Mouse (Mus musculus) heart, postnatal 0 days (tissue): ENCODE measurements around the gene Paqr5. TPM values are rescaled to one million over a fixed set of nuclear protein-coding genes. Genes with fewer than 3 reads are reported as not detected.

Experiments used
- ATAC-seq: fragments of 200-750 bp; cut with Nextera tagmentation; 2 replicates; pipeline ENCODE4 v1.8.0; 2017; ENCODE audit warnings: low read depth, moderate number of reproducible peaks, moderate library complexity; ENCODE audit not compliant: insufficient read depth
- DNase-seq: peaks from one replicate; pipeline ENCODE4 v3.0.0-alpha.2; 2016; ENCODE audit warnings: low spot score
- H3K27ac ChIP-seq: fragments of 300-500 bp; sonication (generic); 2 replicates; pipeline ENCODE4 v1.5.1; 2014; ENCODE audit warnings: low read depth, mild to moderate bottlenecking
- H3K27me3 ChIP-seq: fragments of 300-500 bp; sonication (generic); 2 replicates; pipeline ENCODE4 v1.6.1; 2014; ENCODE audit warnings: low read length, mixed read lengths; ENCODE audit not compliant: control insufficient read depth, insufficient read depth
- H3K36me3 ChIP-seq: fragments of 300-500 bp; sonication (generic); replicated peaks from 2 replicates; pipeline ENCODE4 v1.6.1; 2014; ENCODE audit warnings: low read length, mixed read lengths; ENCODE audit not compliant: control insufficient read depth, insufficient read depth
- H3K4me1 ChIP-seq: fragments of 300-500 bp; sonication (generic); 2 replicates; pipeline ENCODE4 v1.6.1; 2014; ENCODE audit warnings: antibody characterized with exemption; ENCODE audit not compliant: control insufficient read depth, insufficient read depth
- H3K4me2 ChIP-seq: fragments of 300-500 bp; sonication (generic); 2 replicates; pipeline ENCODE4 v1.6.1; 2014; ENCODE audit warnings: low read depth, mild to moderate bottlenecking, low read length, moderate library complexity
- H3K4me3 ChIP-seq: fragments of 300-500 bp; sonication (generic); 2 replicates; pipeline ENCODE4 v1.5.1; 2014; ENCODE audit warnings: low read depth, low read length
- H3K9ac ChIP-seq: fragments of 300-500 bp; sonication (generic); replicated peaks from 2 replicates; pipeline ENCODE4 v1.6.1; 2014; ENCODE audit warnings: low read depth, low read length, mixed read lengths
- H3K9me3 ChIP-seq: fragments of 300-500 bp; sonication (generic); replicated peaks from 2 replicates; pipeline ENCODE4 v1.6.1; 2016; ENCODE audit warnings: low read length; ENCODE audit not compliant: control insufficient read depth
- CTCF ChIP-seq: IDR thresholded peaks from 2 replicates; pipeline ENCODE4 v1.5.1; 2016; ENCODE audit warnings: antibody characterized with exemption, control low read depth, low read depth
- EP300 ChIP-seq: IDR thresholded peaks from 2 replicates; pipeline ENCODE4 v1.6.1; 2016; ENCODE audit warnings: antibody characterized with exemption, low read depth
- WGBS: fragments of 180-500 bp; shearing (Covaris S2); extraction: QIAGEN DNeasy Blood & Tissue Kit; methylation state at CpG from one replicate; pipeline ENCODE4 v1.1.7; 2014; 5-methylcytosine and 5-hydroxymethylcytosine counted together
- polyA plus RNA-seq: library from polyadenylated mRNA; unstranded; fragments of >200 nt; fragmentation: Nextera tagmentation; extraction: Ambion mirVana; gene quantifications from 2 replicates; pipeline ENCODE4 v1.2.1, GENCODE M21; 2015
- total RNA-seq: library from RNA; depleted of rRNA; stranded (reverse); fragments of >200 nt; gene quantifications from 2 replicates; pipeline ENCODE4 v1.2.3, GENCODE M21; 2014; ENCODE audit warnings: low replicate concordance

Gene Paqr5
- total and polyA plus RNA-seq, 2 experiments from 2014 or later = 0.18 to 5.1 TPM

GRCm38 (mm10) chr9:61914203-61914916 lies 112.3 kb downstream of the Paqr5 start, which contains the start of gene Rplp1:
Gene Rplp1, minus strand, starts transcription at chr9:61914542.
- WGBS = under 1% methylated on average over 68 of the region's 70 CpGs
- no peaks in the 10 kb centered on the region for H3K9me3 ChIP-seq
- H3K9ac ChIP-seq = peak within 1 kb of the TSS; percentile 74
- ATAC-seq = peak; percentile 96
- peaks cover 32% of the 10 kb centered on the region for H3K36me3 ChIP-seq
- H3K27me3 ChIP-seq = no peaks in the 10 kb centered on the region
- DNase-seq = peak; percentile 97
- H3K4me2 ChIP-seq = peak within 1 kb of the TSS; percentile 74
- TF ChIP-seq EP300 (peak; percentile 40; the same call in 1 of the 2 replicates), CTCF (no peak)
- H3K27ac ChIP-seq = peak within 1 kb of the TSS; percentile 96
- peak within 1 kb of the TSS; percentile 79 for H3K4me3 ChIP-seq
- H3K4me1 ChIP-seq = peaks cover 12% of the 10 kb centered on the region

DNA sequence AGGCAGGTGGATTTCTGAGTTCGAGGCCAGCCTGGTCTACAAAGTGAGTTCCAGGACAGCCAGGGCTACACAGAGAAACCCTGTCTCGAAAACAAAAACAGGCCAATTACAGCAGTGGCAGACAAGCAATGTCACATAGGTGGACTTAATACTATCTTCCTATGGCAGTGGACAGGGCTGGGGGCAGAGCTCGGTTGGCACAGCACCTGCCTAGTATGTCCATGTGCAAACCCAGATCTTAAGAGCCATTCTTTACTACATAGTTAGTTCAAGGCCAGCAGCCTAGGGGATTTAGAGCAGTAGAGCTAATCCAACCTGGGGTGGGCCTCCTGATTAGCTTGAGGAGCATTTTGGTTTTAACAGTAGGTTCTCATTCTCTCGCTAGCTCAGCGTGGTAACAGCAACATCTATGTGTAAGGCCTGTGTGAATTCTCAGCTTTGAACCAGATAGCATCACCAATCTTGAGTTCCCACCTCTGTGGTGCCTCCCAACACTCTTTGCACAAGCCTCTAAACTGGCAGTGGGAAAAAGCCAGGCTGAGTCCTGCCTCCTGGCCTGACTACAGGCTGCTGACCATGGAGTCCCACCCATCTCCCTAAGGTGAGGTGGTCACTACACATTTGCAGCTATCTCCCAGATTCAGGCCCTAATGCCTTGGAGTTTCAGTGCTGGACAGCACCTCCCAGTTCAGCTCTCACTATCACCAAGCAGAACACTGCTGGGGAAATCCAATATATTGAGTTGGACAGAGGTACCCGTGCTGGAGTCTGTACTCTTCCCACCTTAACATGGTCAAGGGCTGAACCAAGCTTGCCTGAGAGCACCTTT lies 115.1 kb downstream of the Paqr5 start:
- Histone ChIP-seq H3K27ac (no peak overlapping the region), H3K36me3 (peaks cover 19% of the 10 kb centered on the region), H3K4me1 (peaks cover 12% of the 10 kb centered on the region), H3K9ac (no peak overlapping the region), H3K4me3 (no peak overlapping the region), H3K9me3 (no peaks in the 10 kb centered on the region), H3K4me2 (no peak overlapping the region), H3K27me3 (no peaks in the 10 kb centered on the region)
- 64% methylated on average over 6 of the region's 6 CpGs for WGBS
- ATAC-seq (no peak), DNase-seq (no peak)
- TF ChIP-seq EP300 (no peak), CTCF (no peak)

- Histone ChIP-seq H3K36me3 (peaks cover 17% of the 10 kb centered on the region), H3K9ac (no peak overlapping the region), H3K27ac (no peak overlapping the region), H3K4me1 (peaks cover 12% of the 10 kb centered on the region), H3K27me3 (no peaks in the 10 kb centered on the region), H3K9me3 (no peaks in the 10 kb centered on the region), H3K4me2 (no peak overlapping the region), H3K4me3 (no peak overlapping the region)
- TF ChIP-seq EP300 = no peak
- TF ChIP-seq CTCF = no peak
- no peak for DNase-seq
- WGBS = 29% methylated on average over 20 of the region's 20 CpGs
- ATAC-seq = no peak
Observed at GRCm38 (mm10) chr9:61910526-61911256, 116.0 kb downstream of the Paqr5 start.

DNA sequence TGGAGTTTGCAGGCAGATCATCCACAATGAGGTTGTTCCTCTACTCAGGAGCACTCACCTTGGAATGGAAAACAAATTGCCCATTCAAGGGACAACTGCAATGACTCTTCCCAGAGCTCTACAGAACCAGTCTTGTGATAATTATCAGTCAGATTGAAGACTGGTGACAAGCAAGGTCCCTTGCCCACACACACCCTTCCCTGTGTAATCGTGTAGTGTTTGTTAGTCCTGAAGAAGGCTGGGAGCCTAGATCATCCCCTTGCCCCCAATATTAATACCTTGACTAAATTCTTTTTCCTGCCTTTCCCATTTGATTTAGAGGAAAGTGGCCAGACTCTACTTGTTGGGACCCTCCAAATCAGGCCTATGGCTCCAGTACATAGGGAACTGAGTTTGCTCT lies 117.0 kb downstream of the Paqr5 start:
- Histone ChIP-seq H3K27me3 (no peaks in the 10 kb centered on the region), H3K4me1 (peaks cover 8% of the 10 kb centered on the region), H3K36me3 (peaks cover 17% of the 10 kb centered on the region), H3K9ac (no peak overlapping the region), H3K4me2 (no peak overlapping the region), H3K4me3 (no peak overlapping the region), H3K27ac (no peak overlapping the region), H3K9me3 (no peaks in the 10 kb centered on the region)
- DNase-seq (no peak), ATAC-seq (no peak)
- TF ChIP-seq EP300 = no peak
- TF ChIP-seq CTCF = no peak
- 48% methylated on average over 1 of the region's 1 CpGs for WGBS

- peaks cover 17% of the 10 kb centered on the region for H3K36me3 ChIP-seq
- DNase-seq (no peak), ATAC-seq (no peak)
- no peak overlapping the region for H3K27ac ChIP-seq
- no peaks in the 10 kb centered on the region for H3K9me3 ChIP-seq
- no peak overlapping the region for H3K4me3 ChIP-seq
- H3K9ac ChIP-seq = no peak overlapping the region
- WGBS = 87% methylated on average over 11 of the region's 11 CpGs
- H3K4me2 ChIP-seq = no peak overlapping the region
- TF ChIP-seq CTCF (no peak), EP300 (no peak)
- H3K27me3 ChIP-seq = 0 out of 2 replicates have a peak, but pooled peaks cover 1% of the 10 kb centered on the region
- H3K4me1 ChIP-seq = peaks cover 8% of the 10 kb centered on the region
Observed at GRCm38 (mm10) chr9:61908832-61909407, 117.7 kb downstream of the Paqr5 start.
